Mouse (Mus musculus) heart, adult 2 months (tissue): ENCODE data around the gene Exd1. TPM values are rescaled to one million over a fixed set of nuclear protein-coding genes. Genes with fewer than 3 reads are reported as not detected.

Experiments used
- DNase-seq, 2 experiments: peaks; one replicate each; pipeline ENCODE4 v3.0.0; 2021
- H3K27ac ChIP-seq: fragments of 200-600 bp; 2 replicates; pipeline ENCODE4 v1.8.1; 2022
- H3K27me3 ChIP-seq: fragments of 200-500 bp; 2 replicates; pipeline ENCODE4 v1.6.1; 2012; ENCODE audit warnings: mild to moderate bottlenecking, low read length, inconsistent platforms, mixed read lengths; ENCODE audit not compliant: control insufficient read depth, insufficient read depth
- H3K36me3 ChIP-seq: fragments of 200-500 bp; 2 replicates; pipeline ENCODE4 v1.6.1; 2012; ENCODE audit warnings: low read length, inconsistent platforms; ENCODE audit not compliant: control insufficient read depth, insufficient read depth
- H3K4me1 ChIP-seq: fragments of 200-500 bp; 2 replicates; pipeline ENCODE4 v1.6.1; 2011; ENCODE audit warnings: low read length; ENCODE audit not compliant: control insufficient read depth, insufficient read depth
- H3K4me3 ChIP-seq: fragments of 200-600 bp; 2 replicates; pipeline ENCODE4 v1.8.1; 2022
- H3K79me2 ChIP-seq: fragments of 200-500 bp; replicated peaks from 2 replicates; pipeline ENCODE4 v1.6.1; 2012; ENCODE audit warnings: mild to moderate bottlenecking, inconsistent platforms, low read length, moderate library complexity, mixed read lengths; ENCODE audit not compliant: control insufficient read depth, insufficient read depth
- H3K9ac ChIP-seq: fragments of 200-500 bp; 2 replicates; pipeline ENCODE4 v1.6.1; 2012; ENCODE audit warnings: low read depth, mild to moderate bottlenecking, control low read depth, inconsistent platforms, low read length, mixed read lengths
- CTCF ChIP-seq: fragments of 200-600 bp; IDR thresholded peaks from 2 replicates; pipeline ENCODE4 v1.8.1; 2022; ENCODE audit warnings: antibody characterized with exemption, mild to moderate bottlenecking, moderate library complexity
- EP300 ChIP-seq: fragments of 200-500 bp; IDR thresholded peaks from 2 replicates; pipeline ENCODE4 v1.6.1; 2011; ENCODE audit warnings: low read depth, low read length, control low read depth; ENCODE audit not compliant: insufficient read depth
- POLR2A ChIP-seq: fragments of 200-500 bp; IDR thresholded peaks from 2 replicates; pipeline ENCODE4 v1.6.1; 2011; ENCODE audit warnings: mild to moderate bottlenecking, low read depth, low read length, control low read depth; ENCODE audit not compliant: insufficient read depth
- WGBS: fragments of 180-500 bp; shearing (Covaris S2); methylation state at CpG from one replicate; pipeline ENCODE4 v1.1.7; 2018; 5-methylcytosine and 5-hydroxymethylcytosine counted together
- intact Hi-C: fragments of 180-260 bp; cut with DNase I; formaldehyde crosslinking; loops from one replicate; pipeline ENCODE4 v1.15.1; 2025
- polyA plus RNA-seq: library from polyadenylated mRNA; depleted of rRNA; stranded (reverse); fragments of >200 nt; gene quantifications from 2 replicates; pipeline ENCODE4 v1.2.3, GENCODE M21; 2012
- total RNA-seq, 2 experiments: library from RNA; stranded (reverse); gene quantifications; 2 replicates each; pipeline ENCODE4 v1.2.3; 2021

The Exd1 gene
- total and polyA plus RNA-seq, 3 experiments = 0.18 to 0.23 (median 0.21) TPM

DNA sequence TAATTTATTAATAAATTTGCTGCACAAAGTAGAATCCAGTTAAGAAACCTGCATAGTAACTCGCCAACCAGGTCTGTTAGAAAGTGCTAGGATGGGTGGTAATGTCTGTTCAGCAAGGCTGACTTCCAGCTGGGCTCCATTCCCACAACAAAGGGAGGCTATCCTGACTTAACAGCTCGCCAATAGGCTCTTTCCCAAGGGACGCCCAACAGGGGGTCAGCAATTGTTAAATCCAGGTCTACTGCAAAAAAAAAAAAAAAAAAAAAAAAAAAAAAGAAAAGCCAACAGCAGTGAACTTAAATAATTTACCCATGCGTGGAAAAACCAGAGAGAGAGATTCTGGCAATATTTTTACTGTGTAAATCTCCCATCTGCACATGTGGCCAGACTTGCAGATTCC, 60.9 kb downstream of the Exd1 start:
- H3K79me2 ChIP-seq = no peaks in the 10 kb centered on the region
- H3K27me3 ChIP-seq = no peaks in the 10 kb centered on the region
- no peak overlapping the region for H3K27ac ChIP-seq
- no peak overlapping the region for H3K9ac ChIP-seq
- DNase-seq = no peak
- no peak overlapping the region for H3K4me3 ChIP-seq
- no peak for TF ChIP-seq EP300
- 29% methylated on average over 4 of the region's 4 CpGs for WGBS
- no peaks in the 10 kb centered on the region for H3K36me3 ChIP-seq
- intact Hi-C loops = no loop called here
- H3K4me1 ChIP-seq = no peaks in the 10 kb centered on the region

DNA sequence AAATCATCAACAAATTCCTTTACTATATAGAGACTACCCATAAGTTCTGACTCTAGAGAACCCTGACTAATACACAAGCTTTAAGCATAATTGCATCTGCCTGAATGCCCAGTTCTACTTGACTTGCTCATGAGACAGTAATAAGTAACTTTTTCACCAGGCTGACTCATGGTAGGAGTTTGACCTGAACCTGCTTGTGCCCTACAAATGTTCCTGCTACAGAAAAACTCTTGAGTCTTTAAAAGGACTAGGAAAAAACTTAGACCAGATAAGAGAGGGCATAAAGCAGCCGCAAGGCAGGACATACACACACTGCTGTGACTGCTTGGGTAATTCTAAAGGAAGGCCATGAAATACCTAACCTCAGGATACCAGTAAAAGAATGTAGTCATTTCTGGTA, 65.1 kb downstream of the Exd1 start:
- no peaks in the 10 kb centered on the region for H3K27me3 ChIP-seq
- TF ChIP-seq CTCF (no peak), POLR2A (no peak), EP300 (no peak)
- no peak overlapping the region for H3K9ac ChIP-seq
- no peak overlapping the region for H3K27ac ChIP-seq
- DNase-seq = no peak
- H3K4me3 ChIP-seq = no peak overlapping the region
- no peaks in the 10 kb centered on the region for H3K79me2 ChIP-seq
- 74% methylated on average over 1 of the region's 1 CpGs for WGBS
- intact Hi-C loops = no loop called here
- H3K36me3 ChIP-seq = peaks cover 5% of the 10 kb centered on the region; the same call in 1 of the 2 replicates
- peaks cover 2% of the 10 kb centered on the region for H3K4me1 ChIP-seq

DNA sequence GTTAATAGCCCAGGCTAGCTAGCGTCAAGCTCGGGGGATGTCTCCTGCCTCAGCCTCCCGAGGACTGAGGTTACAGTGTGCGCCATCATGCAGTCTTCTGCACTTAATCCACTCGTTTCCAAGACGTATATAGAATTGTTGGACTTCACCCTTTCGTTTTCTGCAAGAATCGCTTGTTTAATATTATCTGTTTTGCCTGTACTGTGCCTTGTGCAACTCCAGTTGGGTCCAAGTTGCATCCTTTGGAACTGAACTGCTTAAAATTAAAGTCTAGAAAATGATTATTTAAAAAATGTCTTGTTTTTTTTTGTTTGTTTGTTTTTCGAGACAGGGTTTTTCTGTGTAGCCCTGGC, 69.1 kb downstream of the Exd1 start:
- Histone ChIP-seq H3K79me2 (peaks cover 3% of the 10 kb centered on the region), H3K9ac (peak overlapping the region; percentile 82), H3K4me1 (peaks cover 4% of the 10 kb centered on the region), H3K4me3 (peak overlapping the region; percentile 96), H3K27ac (peak overlapping the region; percentile 95), H3K36me3 (peaks cover 12% of the 10 kb centered on the region), H3K27me3 (no peaks in the 10 kb centered on the region)
- no peak for DNase-seq
- TF ChIP-seq EP300 (no peak), POLR2A (no peak), CTCF (no peak)
- intact Hi-C loops = no loop called here
- WGBS = 6% methylated on average over 9 of the region's 9 CpGs

DNA sequence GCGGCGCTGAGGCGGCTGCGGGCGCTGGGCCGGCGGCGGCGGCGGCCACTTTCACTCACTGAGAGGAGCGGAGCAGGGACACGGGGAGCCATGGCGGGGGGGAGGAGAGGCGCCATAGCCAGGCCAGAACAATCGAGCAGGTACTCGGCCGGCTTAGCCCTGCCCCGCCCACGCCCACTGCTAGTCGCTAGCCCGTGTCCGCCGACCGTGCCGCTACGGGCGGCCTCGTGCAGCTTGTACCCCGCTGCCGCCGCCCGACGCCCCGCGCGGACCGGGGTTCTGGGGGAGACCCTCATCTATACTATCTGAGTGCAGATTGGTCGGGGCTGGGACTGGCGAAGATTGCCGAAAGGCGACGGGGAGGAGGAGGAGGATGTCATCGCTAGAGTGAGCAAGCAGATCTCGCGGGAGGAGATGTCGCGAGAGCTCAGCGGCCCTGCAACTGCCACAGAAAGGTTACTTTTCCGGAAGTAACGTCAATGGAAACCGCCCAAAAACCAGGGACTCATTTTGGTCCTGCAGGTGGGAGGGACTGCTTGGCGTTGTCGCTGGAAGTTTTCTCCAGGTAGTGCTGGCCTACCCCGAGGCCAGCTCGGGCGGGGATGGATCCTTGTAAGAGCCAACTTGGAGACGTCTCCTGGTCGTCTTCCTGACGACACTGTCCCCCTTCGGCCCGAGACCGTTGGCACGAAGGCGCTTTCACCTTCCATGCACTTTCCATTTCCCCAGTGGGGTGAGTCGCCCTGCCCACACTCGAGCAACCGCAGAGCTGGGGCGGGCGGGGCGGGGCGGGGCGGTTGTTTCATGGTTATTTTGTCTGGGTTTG, 69.6 kb downstream of the Exd1 start, which contains the start of gene Ino80:
Gene Ino80, minus strand, starts transcription at position 117 of the 826 bp plus-strand sequence.
- intact Hi-C loops = loop anchor here (2.0 kb wide), 2 partner anchors 71 to 115 kb away; no protein-coding TSS in a partner anchor
- Histone ChIP-seq H3K27me3 (no peaks in the 10 kb centered on the region), H3K27ac (peak within 1 kb of the TSS; percentile 95), H3K79me2 (peaks cover 3% of the 10 kb centered on the region), H3K4me3 (peak within 1 kb of the TSS; percentile 96), H3K4me1 (peaks cover 4% of the 10 kb centered on the region), H3K36me3 (peaks cover 12% of the 10 kb centered on the region), H3K9ac (peak within 1 kb of the TSS; percentile 95)
- under 1% methylated on average over 72 of the region's 72 CpGs for WGBS
- DNase-seq = peak; percentile 98 to 99
- no peak for TF ChIP-seq CTCF
- peak; percentile 83; the same call in 1 of the 2 replicates for TF ChIP-seq EP300
- TF ChIP-seq POLR2A = peak; percentile 91

DNA sequence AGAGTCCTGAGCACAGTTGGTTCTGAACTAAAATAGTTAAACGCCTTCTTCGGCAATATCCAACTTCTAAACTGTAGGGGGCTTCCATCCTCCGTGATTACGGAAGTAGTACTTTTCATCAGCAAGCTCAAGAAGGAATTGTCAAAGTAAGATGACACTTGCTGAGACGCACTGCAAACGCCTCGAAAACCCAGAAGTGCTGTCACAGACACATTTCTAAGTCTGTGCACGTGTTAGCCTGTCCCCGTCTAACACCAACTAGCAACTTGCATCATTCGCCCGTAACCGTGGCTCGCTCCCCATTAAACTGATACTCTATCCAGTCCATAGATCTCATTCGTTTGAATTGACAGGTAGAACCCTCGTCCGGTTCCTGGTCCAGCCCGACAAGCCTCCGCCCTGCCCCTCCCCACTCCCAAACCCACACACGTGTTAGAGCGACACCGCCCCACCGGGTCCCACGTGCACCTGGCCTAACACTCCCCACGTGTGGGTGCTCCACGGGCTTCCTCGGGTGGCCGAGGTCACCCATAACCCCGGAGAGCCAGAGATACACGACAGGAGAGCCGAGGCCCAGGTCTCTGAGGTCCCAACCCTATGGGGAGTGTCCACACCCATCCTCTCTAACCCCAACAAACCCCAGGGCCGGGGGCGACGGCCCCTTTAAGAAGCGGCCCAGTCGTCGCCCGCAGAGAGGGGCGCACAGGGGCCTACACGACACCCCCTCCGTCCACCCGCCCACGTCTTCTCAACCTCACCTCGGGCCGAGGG, 70.6 kb downstream of the Exd1 start:
- H3K9ac ChIP-seq = peak overlapping the region; percentile 95
- DNase-seq = peak; percentile 79 to 84
- no peaks in the 10 kb centered on the region for H3K27me3 ChIP-seq
- peak overlapping the region; percentile 95 for H3K27ac ChIP-seq
- H3K4me1 ChIP-seq = peaks cover 4% of the 10 kb centered on the region
- peaks cover 12% of the 10 kb centered on the region for H3K36me3 ChIP-seq
- under 1% methylated on average over 44 of the region's 44 CpGs for WGBS
- peak overlapping the region; percentile 96 for H3K4me3 ChIP-seq
- H3K79me2 ChIP-seq = peaks cover 6% of the 10 kb centered on the region
- TF ChIP-seq EP300 = 0 out of 2 replicates have a peak, but pooled peaks have one; percentile 17
- no peak for TF ChIP-seq POLR2A
- peak; percentile 41 for TF ChIP-seq CTCF
- intact Hi-C loops = loop anchor here (2.0 kb wide), 2 partner anchors 72 to 116 kb away; no protein-coding TSS in a partner anchor
